Mouse (Mus musculus): ENCODE data around the gene Klc3. TPM values are rescaled to one million over a fixed set of nuclear protein-coding genes. Genes with fewer than 3 reads are reported as not detected.

The Klc3 gene
- polyA plus RNA-seq, 1 experiment from 2014 or later = 0.58 TPM

GRCm38 (mm10) chr7:19357381-19358375 is 46.2 kb downstream of the Klc3 start:
- peak overlapping the region; percentile 77; the same call in 1 of the 2 replicates for H3K9ac ChIP-seq
- peaks cover 3% of the 10 kb centered on the region; the same call in 1 of the 2 replicates for H3K27me3 ChIP-seq (replicated peaks)
- H3K4me3 ChIP-seq = peak overlapping the region; percentile 72
- H3K9me3 ChIP-seq (replicated peaks) = no peaks in the 10 kb centered on the region
- H3K36me3 ChIP-seq = peaks cover 49% of the 10 kb centered on the region
- peak overlapping the region; percentile 100 for H3K4me2 ChIP-seq
- H3K4me1 ChIP-seq = peaks cover 53% of the 10 kb centered on the region
- WGBS (ENCODE audit: insufficient replicate concordance) = 83% methylated on average over 25 of the region's 25 CpGs
- H3K27ac ChIP-seq = no peak overlapping the region
- no peak for ATAC-seq

GRCm38 (mm10) chr7:19356311-19356710 is 47.6 kb downstream of the Klc3 start:
- WGBS (ENCODE audit: insufficient replicate concordance) = 84% methylated on average over 10 of the region's 10 CpGs
- peaks cover 55% of the 10 kb centered on the region for H3K36me3 ChIP-seq
- H3K27ac ChIP-seq = no peak overlapping the region
- H3K27me3 ChIP-seq (replicated peaks) = no peaks in the 10 kb centered on the region
- peaks cover 39% of the 10 kb centered on the region for H3K4me1 ChIP-seq
- no peaks in the 10 kb centered on the region for H3K9me3 ChIP-seq (replicated peaks)
- no peak overlapping the region for H3K4me3 ChIP-seq
- no peak overlapping the region for H3K4me2 ChIP-seq
- ATAC-seq = no peak
- H3K9ac ChIP-seq = no peak overlapping the region

DNA sequence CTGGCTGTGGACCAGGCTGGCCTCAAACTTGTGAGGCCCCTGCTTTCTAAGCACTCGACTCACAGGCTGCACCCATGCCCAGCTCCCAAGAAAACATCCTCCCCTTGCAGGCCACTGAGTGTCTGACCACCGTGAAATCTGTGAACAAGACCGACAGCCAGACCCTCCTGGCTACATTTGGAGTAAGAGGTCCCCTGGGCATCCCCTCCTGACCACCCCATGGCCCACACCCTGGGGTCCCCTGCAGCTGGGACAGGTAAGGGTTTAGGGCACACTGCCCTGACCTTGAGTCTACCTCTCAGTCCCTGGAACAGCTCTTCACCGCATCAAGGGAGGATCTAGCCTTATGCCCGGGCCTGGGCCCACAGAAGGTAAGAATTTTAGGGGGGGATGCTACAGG is 48.9 kb downstream of the Klc3 start:
- Histone ChIP-seq H3K9me3 (replicated peaks) (no peaks in the 10 kb centered on the region), H3K4me3 (no peak overlapping the region), H3K9ac (no peak overlapping the region), H3K27me3 (replicated peaks) (no peaks in the 10 kb centered on the region), H3K27ac (no peak overlapping the region), H3K4me2 (no peak overlapping the region), H3K36me3 (peaks cover 65% of the 10 kb centered on the region), H3K4me1 (peaks cover 29% of the 10 kb centered on the region)
- no peak for ATAC-seq
- WGBS (ENCODE audit: insufficient replicate concordance) = 81% methylated on average over 5 of the region's 5 CpGs

- H3K4me2 ChIP-seq = no peak overlapping the region
- peaks cover 57% of the 10 kb centered on the region for H3K36me3 ChIP-seq
- no peak overlapping the region for H3K4me3 ChIP-seq
- H3K9me3 ChIP-seq (replicated peaks) = no peaks in the 10 kb centered on the region
- H3K4me1 ChIP-seq = peaks cover 19% of the 10 kb centered on the region
- no peak overlapping the region for H3K9ac ChIP-seq
- ATAC-seq = no peak
- H3K27ac ChIP-seq = no peak overlapping the region
- 90% methylated on average over 8 of the region's 8 CpGs for WGBS (ENCODE audit: insufficient replicate concordance)
- H3K27me3 ChIP-seq (replicated peaks) = no peaks in the 10 kb centered on the region
Measured at GRCm38 (mm10) chr7:19350221-19350620, 53.7 kb downstream of the Klc3 start.

- H3K4me3 ChIP-seq = no peak overlapping the region
- peaks cover 2% of the 10 kb centered on the region; the same call in 1 of the 2 replicates for H3K27me3 ChIP-seq (replicated peaks)
- ATAC-seq = no peak
- peaks cover 48% of the 10 kb centered on the region for H3K36me3 ChIP-seq
- peaks cover 23% of the 10 kb centered on the region for H3K4me1 ChIP-seq
- no peak overlapping the region for H3K4me2 ChIP-seq
- H3K27ac ChIP-seq = no peak overlapping the region
- H3K9me3 ChIP-seq (replicated peaks) = no peaks in the 10 kb centered on the region
- 66% methylated on average over 13 of the region's 13 CpGs for whole genome bisulfite sequencing (ENCODE audit: insufficient replicate concordance)
- no peak overlapping the region for H3K9ac ChIP-seq
Measured at GRCm38 (mm10) chr7:19349188-19349915, 54.6 kb downstream of the Klc3 start.

- ATAC-seq = peak; percentile 94
- H3K36me3 ChIP-seq = peaks cover 18% of the 10 kb centered on the region
- H3K9me3 ChIP-seq (replicated peaks) = no peaks in the 10 kb centered on the region
- peaks cover 45% of the 10 kb centered on the region for H3K27me3 ChIP-seq (replicated peaks)
- H3K27ac ChIP-seq = peak overlapping the region; percentile 45; the same call in 1 of the 2 replicates
- H3K4me2 ChIP-seq = peak overlapping the region; percentile 85
- under 1% methylated on average over 31 of the region's 31 CpGs for WGBS (ENCODE audit: insufficient replicate concordance)
- peak overlapping the region; percentile 67 for H3K4me3 ChIP-seq
- H3K4me1 ChIP-seq = peaks cover 50% of the 10 kb centered on the region
- H3K9ac ChIP-seq = peak overlapping the region; percentile 69
Measured at GRCm38 (mm10) chr7:19344938-19345471, 58.9 kb downstream of the Klc3 start.

MicroRNA genes within 50 kb of the gene (microRNA counts, 519-probe panel; counts per million panel counts)
- 582 counts per million, percentile 70 among the panel's probes with 10 or more counts for microRNA mmu-miR-343

Small RNA genes lying within 50 kb of the gene (microRNA-seq; reads per million reads assigned to microRNA genes)
- not detected for gene Mir343

Other genes starting within 250 kb of the Klc3 start
- gene Gipr, start 238.0 kb downstream of the Klc3 start, polyA plus RNA-seq (2016; fragmentation: Nextera tagmentation; extraction: Ambion mirVana) = 0.18 and 0.41 TPM in 2 replicates
- 4.1 and 5.1 TPM in 2 replicates for gene Eml2, start 227.7 kb downstream of the Klc3 start, polyA plus RNA-seq (2016; fragmentation: Nextera tagmentation; extraction: Ambion mirVana)
- 0.51 and 0.62 TPM in 2 replicates for gene Gpr4, start 191.6 kb downstream of the Klc3 start, polyA plus RNA-seq (2016; fragmentation: Nextera tagmentation; extraction: Ambion mirVana)
- 22.1 and 23.3 TPM in 2 replicates for gene Opa3, start 175.8 kb downstream of the Klc3 start, polyA plus RNA-seq (2016; fragmentation: Nextera tagmentation; extraction: Ambion mirVana)
- gene Vasp, start 132.3 kb downstream of the Klc3 start, polyA plus RNA-seq (2016; fragmentation: Nextera tagmentation; extraction: Ambion mirVana) = 61.1 and 61.5 TPM in 2 replicates
- not detected in 2 replicates for gene Ppm1n, start 124.0 kb downstream of the Klc3 start, polyA plus RNA-seq (2016; fragmentation: Nextera tagmentation; extraction: Ambion mirVana)
- 5.1 and 5.6 TPM in 2 replicates for gene Rtn2, start 121.5 kb downstream of the Klc3 start, polyA plus RNA-seq (2016; fragmentation: Nextera tagmentation; extraction: Ambion mirVana)
- 0.04 and 0.05 TPM in 2 replicates for gene Fosb, start 94.1 kb downstream of the Klc3 start, polyA plus RNA-seq (2016; fragmentation: Nextera tagmentation; extraction: Ambion mirVana)
- gene Ercc1, start 59.3 kb downstream of the Klc3 start, polyA plus RNA-seq (2016; fragmentation: Nextera tagmentation; extraction: Ambion mirVana) = 25.8 and 31.5 TPM in 2 replicates
- 19.5 and 19.9 TPM in 2 replicates for gene Cd3eap, start 44.6 kb downstream of the Klc3 start, polyA plus RNA-seq (2016; fragmentation: Nextera tagmentation; extraction: Ambion mirVana)
- gene Ppp1r13l, start 44.4 kb downstream of the Klc3 start, polyA plus RNA-seq (2016; fragmentation: Nextera tagmentation; extraction: Ambion mirVana) = 1.7 and 1.9 TPM in 2 replicates
- 9.9 and 10.9 TPM in 2 replicates for gene Ercc2, start 22.1 kb downstream of the Klc3 start, polyA plus RNA-seq (2016; fragmentation: Nextera tagmentation; extraction: Ambion mirVana)
- gene Ckm, start 672 bp upstream of the Klc3 start, polyA plus RNA-seq (2016; fragmentation: Nextera tagmentation; extraction: Ambion mirVana) = 0.15 and 0.20 TPM in 2 replicates
- gene Mark4, start 54.7 kb upstream of the Klc3 start, polyA plus RNA-seq (2016; fragmentation: Nextera tagmentation; extraction: Ambion mirVana) = 3.8 and 4.2 TPM in 2 replicates
- gene Exoc3l2, start 59.2 kb upstream of the Klc3 start, polyA plus RNA-seq (2016; fragmentation: Nextera tagmentation; extraction: Ambion mirVana) = 3.6 and 3.9 TPM in 2 replicates
- 2.1 TPM in 2 replicates for gene Bloc1s3, start 104.3 kb upstream of the Klc3 start, polyA plus RNA-seq (2016; fragmentation: Nextera tagmentation; extraction: Ambion mirVana)
- gene Trappc6a, start 104.3 kb upstream of the Klc3 start, polyA plus RNA-seq (2016; fragmentation: Nextera tagmentation; extraction: Ambion mirVana) = 68.4 and 68.6 TPM in 2 replicates
- gene Nkpd1, start 113.7 kb upstream of the Klc3 start, polyA plus RNA-seq (2016; fragmentation: Nextera tagmentation; extraction: Ambion mirVana) = not detected in 2 replicates
- gene Ppp1r37, start 159.0 kb upstream of the Klc3 start, polyA plus RNA-seq (2016; fragmentation: Nextera tagmentation; extraction: Ambion mirVana) = 19.1 and 20.2 TPM in 2 replicates
- gene Zfp296, start 173.2 kb upstream of the Klc3 start, polyA plus RNA-seq (2016; fragmentation: Nextera tagmentation; extraction: Ambion mirVana) = 1.5 TPM in 2 replicates
- 101 TPM in 2 replicates for gene Gemin7, start 173.5 kb upstream of the Klc3 start, polyA plus RNA-seq (2016; fragmentation: Nextera tagmentation; extraction: Ambion mirVana)
- 23.9 and 24.2 TPM in 2 replicates for gene Clasrp, start 200.4 kb upstream of the Klc3 start, polyA plus RNA-seq (2016; fragmentation: Nextera tagmentation; extraction: Ambion mirVana)
- gene Relb, start 225.3 kb upstream of the Klc3 start, polyA plus RNA-seq (2016; fragmentation: Nextera tagmentation; extraction: Ambion mirVana) = 1.9 and 2.6 TPM in 2 replicates